Mouse (Mus musculus): ENCODE results near the gene Syngr3. TPM values are rescaled to one million over a fixed set of nuclear protein-coding genes. Genes with fewer than 3 reads are reported as not detected.
"Not testable (repeated sequence)": the region's sequence is repeated elsewhere in the genome, so short reads cannot be mapped to it uniquely, and the experiment has no call there.

The Syngr3 gene
- total RNA-seq, 2 experiments from 2014 or later = 197 to 204 TPM

GRCm38 (mm10) chr17:24677500-24678080 is 12.2 kb downstream of the Syngr3 start:
- DNase-seq (ENCODE audit: low spot score in 2 of 2) = no peak

- no peak for DNase-seq (ENCODE audit: low spot score in 2 of 2)
Observed at GRCm38 (mm10) chr17:24676877-24677276, 12.9 kb downstream of the Syngr3 start.

GRCm38 (mm10) chr17:24676187-24676586 is 13.6 kb downstream of the Syngr3 start:
- peak; percentile 66 to 70 for DNase-seq (ENCODE audit: low spot score in 2 of 2)

GRCm38 (mm10) chr17:24674277-24674676 is 15.5 kb downstream of the Syngr3 start:
- DNase-seq (ENCODE audit: low spot score in 2 of 2) = peak in 1 of 2 experiments; percentile 63

GRCm38 (mm10) chr17:24672141-24672540 is 17.6 kb downstream of the Syngr3 start:
- no peak for DNase-seq (ENCODE audit: low spot score in 2 of 2)

- no peak for DNase-seq (ENCODE audit: low spot score in 2 of 2)
Observed at GRCm38 (mm10) chr17:24671346-24671745, 18.4 kb downstream of the Syngr3 start.

- DNase-seq (ENCODE audit: low spot score in 2 of 2) = no peak
Observed at GRCm38 (mm10) chr17:24670246-24670844, 19.4 kb downstream of the Syngr3 start.

- peak; percentile 93 to 95 for DNase-seq (ENCODE audit: low spot score in 2 of 2)
Observed at GRCm38 (mm10) chr17:24669545-24670245, 20.1 kb downstream of the Syngr3 start, which contains the start of gene Zfp598. Gene Zfp598 (plus strand): TSS chr17:24669687.

GRCm38 (mm10) chr17:24669214-24669544 is 20.6 kb downstream of the Syngr3 start:
- DNase-seq (ENCODE audit: low spot score in 2 of 2) = not testable (repeated sequence)

GRCm38 (mm10) chr17:24667416-24667815 is 22.3 kb downstream of the Syngr3 start:
- DNase-seq (ENCODE audit: low spot score in 2 of 2) = no peak

GRCm38 (mm10) chr17:24667011-24667410 is 22.7 kb downstream of the Syngr3 start:
- not testable (repeated sequence) for DNase-seq (ENCODE audit: low spot score in 2 of 2)

- no peak for DNase-seq (ENCODE audit: low spot score in 2 of 2)
Observed at GRCm38 (mm10) chr17:24658017-24658758, 31.6 kb downstream of the Syngr3 start, which contains the start of gene Npw. Gene Npw (minus strand): TSS chr17:24658457.

GRCm38 (mm10) chr17:24654969-24655368 is 34.8 kb downstream of the Syngr3 start:
- DNase-seq (ENCODE audit: low spot score in 2 of 2) = no peak

- DNase-seq (ENCODE audit: low spot score in 2 of 2) = peak in 1 of 2 experiments; percentile 62
Observed at GRCm38 (mm10) chr17:24653967-24654710, 35.6 kb downstream of the Syngr3 start.

GRCm38 (mm10) chr17:24651835-24652234 is 37.9 kb downstream of the Syngr3 start:
- DNase-seq (ENCODE audit: low spot score in 2 of 2) = no peak

- no peak for DNase-seq (ENCODE audit: low spot score in 2 of 2)
Observed at GRCm38 (mm10) chr17:24650766-24651165, 39.0 kb downstream of the Syngr3 start.

- no peak for DNase-seq (ENCODE audit: low spot score in 2 of 2)
Observed at GRCm38 (mm10) chr17:24650070-24650616, 39.6 kb downstream of the Syngr3 start, which contains the start of gene Slc9a3r2. Gene Slc9a3r2 (minus strand): TSS chr17:24650327.

GRCm38 (mm10) chr17:24649581-24650069 is 40.1 kb downstream of the Syngr3 start:
- no peak for DNase-seq (ENCODE audit: low spot score in 2 of 2)

- DNase-seq (ENCODE audit: low spot score in 2 of 2) = no peak
Observed at GRCm38 (mm10) chr17:24648731-24649377, 40.9 kb downstream of the Syngr3 start.

GRCm38 (mm10) chr17:24647493-24647892 is 42.3 kb downstream of the Syngr3 start:
- DNase-seq (ENCODE audit: low spot score in 2 of 2) = no peak

Data from layer of hippocampus, postnatal 14 days (tissue).